Mouse (Mus musculus): ENCODE measurements around the gene Lrrc74b. TPM values are rescaled to one million over a fixed set of nuclear protein-coding genes. Genes with fewer than 3 reads are reported as not detected.

Gene Lrrc74b
- polyA plus RNA-seq, 1 experiment = not detected

GRCm38 (mm10) chr16:17496499-17497305 lies 64.3 kb downstream of the Lrrc74b start:
- H3K4me3 ChIP-seq (ENCODE audit: insufficient read depth, low read depth, low read length) = no peak overlapping the region
- TF ChIP-seq POLR2A (IDR thresholded peaks at IDR 0.05; ENCODE audit: insufficient read depth, low read depth, low read length) (no peak), CTCF (IDR thresholded peaks at IDR 0.05; ENCODE audit: insufficient read depth, low read depth, low read length) (no peak)
- peak overlapping the region; percentile 80 for H3K27ac ChIP-seq (ENCODE audit: insufficient read depth, low read depth, low read length)
- H3K4me1 ChIP-seq (ENCODE audit: control insufficient read depth, insufficient read depth, low read length) = peaks cover 25% of the 10 kb centered on the region
- WGBS = 4% methylated on average over 2 of the region's 2 CpGs

Other genes starting within 250 kb of the Lrrc74b start
- not detected in 2 replicates for gene Serpind1, start 229.9 kb downstream of the Lrrc74b start, polyA plus RNA-seq (2012; ENCODE audit: insufficient read depth, insufficient read length, low replicate concordance, missing spikeins)
- not detected in 2 replicates for gene Snap29, start 155.3 kb downstream of the Lrrc74b start, polyA plus RNA-seq (2012; ENCODE audit: insufficient read depth, insufficient read length, low replicate concordance, missing spikeins)
- gene Pi4ka, start 154.9 kb downstream of the Lrrc74b start, polyA plus RNA-seq (2012; ENCODE audit: insufficient read depth, insufficient read length, low replicate concordance, missing spikeins) = 511 TPM in 1 of 2 replicates, not detected in the other
- gene Crkl, start 109.3 kb downstream of the Lrrc74b start, polyA plus RNA-seq (2012; ENCODE audit: insufficient read depth, insufficient read length, low replicate concordance, missing spikeins) = not detected in 2 replicates
- gene Aifm3, start 71.6 kb downstream of the Lrrc74b start, polyA plus RNA-seq (2012; ENCODE audit: insufficient read depth, insufficient read length, low replicate concordance, missing spikeins) = not detected in 2 replicates
- not detected in 2 replicates for gene Lztr1, start 52.6 kb downstream of the Lrrc74b start, polyA plus RNA-seq (2012; ENCODE audit: insufficient read depth, insufficient read length, low replicate concordance, missing spikeins)
- gene Thap7, start 30.1 kb downstream of the Lrrc74b start, polyA plus RNA-seq (2012; ENCODE audit: insufficient read depth, insufficient read length, low replicate concordance, missing spikeins) = not detected in 2 replicates
- not detected in 2 replicates for gene P2rx6, start 638 bp upstream of the Lrrc74b start, polyA plus RNA-seq (2012; ENCODE audit: insufficient read depth, insufficient read length, low replicate concordance, missing spikeins)
- not detected in 2 replicates for gene Slc7a4, start 22.0 kb upstream of the Lrrc74b start, polyA plus RNA-seq (2012; ENCODE audit: insufficient read depth, insufficient read length, low replicate concordance, missing spikeins)
- gene Smpd4, start 58.1 kb upstream of the Lrrc74b start, polyA plus RNA-seq (2012; ENCODE audit: insufficient read depth, insufficient read length, low replicate concordance, missing spikeins) = not detected in 2 replicates
- gene Ccdc74a, start 85.2 kb upstream of the Lrrc74b start, polyA plus RNA-seq (2012; ENCODE audit: insufficient read depth, insufficient read length, low replicate concordance, missing spikeins) = not detected in 2 replicates
- gene Med15, start 171.6 kb upstream of the Lrrc74b start, polyA plus RNA-seq (2012; ENCODE audit: insufficient read depth, insufficient read length, low replicate concordance, missing spikeins) = not detected in 2 replicates
- gene Klhl22, start 198.4 kb upstream of the Lrrc74b start, polyA plus RNA-seq (2012; ENCODE audit: insufficient read depth, insufficient read length, low replicate concordance, missing spikeins) = not detected in 2 replicates
- not detected in 2 replicates for gene Scarf2, start 236.0 kb upstream of the Lrrc74b start, polyA plus RNA-seq (2012; ENCODE audit: insufficient read depth, insufficient read length, low replicate concordance, missing spikeins)